Mouse (Mus musculus): ENCODE data around the gene Itpr1.

DNA sequence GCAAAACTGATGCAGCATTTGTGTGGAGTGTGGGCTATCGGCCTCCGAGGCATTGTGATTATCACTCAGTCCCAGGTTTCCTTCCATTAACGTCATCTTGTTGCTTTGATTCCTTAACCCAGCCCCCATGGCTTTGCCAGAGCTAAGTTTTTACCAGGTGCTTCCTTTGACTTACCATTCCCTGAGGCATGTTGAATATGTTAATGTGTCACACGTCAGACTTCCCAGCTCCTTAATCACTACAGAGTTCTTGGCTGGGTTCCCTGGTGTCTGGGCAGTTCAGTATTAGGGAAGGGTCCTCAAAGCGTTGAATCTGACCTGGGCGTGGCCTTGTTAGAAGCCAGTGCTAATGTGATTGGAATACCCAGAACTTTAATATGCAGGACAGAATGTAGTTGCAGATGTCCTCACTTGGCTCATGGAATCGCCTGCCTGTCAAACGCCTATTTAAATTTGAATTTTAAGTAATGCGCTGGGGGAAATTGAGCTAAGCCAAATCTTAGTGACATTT is 23.6 kb downstream of the Itpr1 start:
- TF ChIP-seq CTCF (IDR thresholded peaks at IDR 0.05; ENCODE audit: low read depth, low read length), result no peak
- no peak for TF ChIP-seq GATA1 (IDR thresholded peaks at IDR 0.05; ENCODE audit: borderline replicate concordance, low read length)
- no peak for TF ChIP-seq POLR2AphosphoS5 (IDR thresholded peaks at IDR 0.05; ENCODE audit: insufficient replicate concordance, low read depth, low read length)
